Mouse (Mus musculus) liver, embryonic 14.5 days (tissue): ENCODE data around the gene Mnd1.

Source experiments
- CTCF ChIP-seq: IDR thresholded peaks from 2 replicates; pipeline ENCODE4 v1.5.1; 2016; ENCODE audit warnings: antibody characterized with exemption, low read depth, control low read depth
- EP300 ChIP-seq: IDR thresholded peaks from 2 replicates; pipeline ENCODE4 v1.6.1; 2016; ENCODE audit warnings: antibody characterized with exemption, low read depth

DNA sequence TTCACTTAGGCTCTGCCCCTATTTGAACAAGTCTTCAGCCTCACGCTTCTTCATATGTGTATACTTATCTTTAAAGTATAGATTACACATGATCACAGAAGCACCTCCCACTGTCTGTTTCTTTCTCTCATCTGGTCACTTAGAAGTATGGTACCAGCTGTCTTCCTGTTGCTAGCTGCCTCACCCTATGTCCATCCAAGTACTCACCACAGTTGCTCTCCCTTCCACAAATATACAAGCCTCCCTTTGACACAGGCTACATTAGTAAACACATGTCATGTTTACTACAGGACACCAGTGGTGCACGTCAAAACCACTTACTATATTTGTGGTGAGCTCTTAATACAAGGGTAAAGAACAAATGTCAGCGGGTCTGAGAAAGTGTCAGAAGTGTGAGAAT lies 24.2 kb downstream of the Mnd1 start:
- TF ChIP-seq CTCF = no peak
- no peak for TF ChIP-seq EP300
